Comparison of ENCODE assay signal across 21 mouse cellular contexts in the genomic region with DNA sequence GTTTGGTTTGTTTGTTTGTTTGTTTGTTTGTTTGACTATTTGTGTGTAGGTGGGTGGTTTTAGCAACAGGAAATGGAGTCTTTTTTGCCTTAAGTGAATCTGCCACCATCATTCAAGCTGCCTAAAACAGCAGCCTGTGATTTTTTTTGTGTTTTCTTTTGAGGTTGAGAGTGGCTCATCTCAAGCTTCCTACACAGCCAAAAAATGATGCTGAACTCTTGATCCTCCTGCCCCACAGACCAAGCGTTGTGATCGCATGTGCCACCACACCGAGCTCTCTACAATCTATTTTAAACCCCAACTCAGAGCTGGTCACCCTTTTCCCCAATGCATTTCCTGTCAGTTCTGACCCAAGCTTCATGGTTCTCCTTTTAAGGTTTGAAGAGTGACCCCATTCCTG. TPM values are rescaled to one million over a fixed set of nuclear protein-coding genes. Genes with fewer than 3 reads are reported as not detected.
"Had no signal": no experiment of that assay in that cellular context is flagged by ENCODE, and none has a peak within 500 bp of the region (broad histone marks: within the 10 kb centered on the region; RNA-seq: fewer than 3 reads in every experiment).

No protein-coding gene starts in this region.

- H3K27ac ChIP-seq: liver, embryonic 15.5 days; lung, embryonic 15.5 days; macrophage; midbrain, embryonic 12.5 days; neural tube, embryonic 13.5 days; neural tube, embryonic 15.5 days; stomach, embryonic 15.5 days; stomach, postnatal 0 days had no signal

- ATAC-seq: liver, postnatal 0 days; lung, postnatal 0 days had no signal

- DNase-seq: liver, postnatal 0 days; lung, adult 2 months; lung, postnatal 14 days; lung, postnatal 36 days; midbrain, embryonic 14.5 days; right cerebral cortex, postnatal 14 days; thymus, adult 2 months; thymus, postnatal 14 days; thymus, postnatal 36 days had no signal

- H3K4me3 ChIP-seq: liver, embryonic 15.5 days; lung, embryonic 15.5 days; megakaryocyte, embryonic 14.5 days; midbrain, embryonic 12.5 days; neural tube, embryonic 13.5 days; neural tube, embryonic 15.5 days; stomach, embryonic 15.5 days had no signal

RNA-seq across cellular contexts. Expression of gene 3425401B19Rik, which starts 13.5 kb away (rescaled TPM):
- total RNA-seq: megakaryocyte progenitor cell, adult 5-6 weeks; monocyte, adult 5-6 weeks had no signal
